Comparison of ENCODE assay signal across 8 mouse cellular contexts in the genomic region with DNA sequence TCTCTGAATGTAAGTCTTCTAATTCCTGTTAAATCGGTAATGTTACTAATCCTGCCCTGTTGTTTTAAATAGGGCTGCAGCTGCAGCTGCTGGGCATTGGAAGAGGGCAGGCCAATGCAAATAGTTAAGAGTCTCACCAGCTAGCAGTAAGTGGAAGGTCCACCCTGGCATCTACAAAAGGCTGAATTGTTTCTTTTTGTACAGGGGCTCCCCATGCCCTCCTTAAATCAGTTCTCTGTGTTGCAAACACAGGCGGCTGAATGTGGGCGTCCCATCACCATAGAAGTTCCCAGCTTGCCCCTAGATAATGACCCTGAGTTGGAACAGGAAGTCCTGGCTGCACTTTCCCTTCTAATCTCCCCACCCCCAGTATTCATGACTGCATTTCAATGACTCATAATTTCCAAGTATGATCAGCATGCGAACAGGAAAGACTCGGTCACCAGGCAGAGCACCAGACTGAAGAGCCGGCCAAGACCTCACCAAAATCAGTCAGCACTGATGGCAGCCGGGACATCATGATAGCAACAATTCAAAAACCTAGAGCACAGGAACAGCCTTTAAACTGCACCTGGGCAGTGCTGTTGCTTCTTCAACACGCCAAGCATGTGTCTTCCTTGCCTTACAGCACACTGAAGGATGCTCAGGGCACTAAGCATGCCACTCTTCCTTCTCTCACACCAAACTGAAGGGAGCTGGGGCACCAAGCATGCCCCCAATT.
DNase-seq lines count a peak whose midpoint lies in the region; ATAC-seq and TF ChIP-seq lines count a peak whose summit lies in the region.

No protein-coding gene starts in this region.

- H3K36me3 ChIP-seq in embryonic facial prominence, embryonic 15.5 days: no peaks in the 10 kb centered on the region
- H3K36me3 ChIP-seq in heart, postnatal 0 days (replicated peaks; ENCODE audit: control insufficient read depth, insufficient read depth, low read length): no peaks in the 10 kb centered on the region
- no peaks in the 10 kb centered on the region for H3K36me3 ChIP-seq in limb, embryonic 15.5 days
- H3K36me3 ChIP-seq in splenic B cell, adult 2 months (ENCODE audit: control insufficient read depth, insufficient read depth, low read length, poor library complexity, severe bottlenecking): no peaks in the 10 kb centered on the region
- no peaks in the 10 kb centered on the region for H3K36me3 ChIP-seq in midbrain, embryonic 14.5 days (ENCODE audit: control insufficient read depth, insufficient read depth, low read length)
- H3K36me3 ChIP-seq in hindbrain, embryonic 16.5 days (ENCODE audit: control insufficient read depth, insufficient read depth, low read length): no peaks in the 10 kb centered on the region

- 47% methylated on average over 8 of the region's 8 CpGs for WGBS in embryonic facial prominence, embryonic 15.5 days
- WGBS in heart, postnatal 0 days: 19% methylated on average over 8 of the region's 8 CpGs
- WGBS in limb, embryonic 15.5 days: 37% methylated on average over 8 of the region's 8 CpGs
- WGBS in midbrain, embryonic 14.5 days: 60% methylated on average over 8 of the region's 8 CpGs
- 63% methylated on average over 8 of the region's 8 CpGs for WGBS in hindbrain, embryonic 16.5 days

- no peaks in the 10 kb centered on the region for H3K9me3 ChIP-seq in embryonic facial prominence, embryonic 15.5 days (replicated peaks)
- no peaks in the 10 kb centered on the region for H3K9me3 ChIP-seq in heart, postnatal 0 days (replicated peaks; ENCODE audit: control insufficient read depth, low read length)
- no peaks in the 10 kb centered on the region for H3K9me3 ChIP-seq in limb, embryonic 15.5 days
- H3K9me3 ChIP-seq in midbrain, embryonic 14.5 days (ENCODE audit: control insufficient read depth, low read length): no peaks in the 10 kb centered on the region
- H3K9me3 ChIP-seq in hindbrain, embryonic 16.5 days (ENCODE audit: control insufficient read depth, low read length): no peaks in the 10 kb centered on the region

- 0 out of 2 replicates have a peak overlapping the region, but pooled peaks have one; percentile 17 for H3K27ac ChIP-seq in embryonic facial prominence, embryonic 15.5 days (replicated peaks)
- peak overlapping the region; percentile 77 for H3K27ac ChIP-seq in heart, postnatal 0 days (ENCODE audit: low read depth)
- peak overlapping the region; percentile 65 for H3K27ac ChIP-seq in limb, embryonic 15.5 days
- no peak overlapping the region for H3K27ac ChIP-seq in midbrain, embryonic 14.5 days (replicated peaks; ENCODE audit: low read depth, low read length)
- no peak overlapping the region for H3K27ac ChIP-seq in hindbrain, embryonic 16.5 days (ENCODE audit: low read depth, low read length)

- H3K4me1 ChIP-seq in embryonic facial prominence, embryonic 15.5 days: no peaks in the 10 kb centered on the region
- peaks cover 18% of the 10 kb centered on the region for H3K4me1 ChIP-seq in heart, postnatal 0 days (ENCODE audit: control insufficient read depth, insufficient read depth)
- peaks cover 9% of the 10 kb centered on the region for H3K4me1 ChIP-seq in limb, embryonic 15.5 days
- H3K4me1 ChIP-seq in midbrain, embryonic 14.5 days (ENCODE audit: control insufficient read depth, insufficient read depth, low read length): no peaks in the 10 kb centered on the region
- no peaks in the 10 kb centered on the region for H3K4me1 ChIP-seq in hindbrain, embryonic 16.5 days (ENCODE audit: control insufficient read depth, insufficient read depth, low read depth, low read length)

- peak; percentile 98 for TF ChIP-seq EP300 in heart, postnatal 0 days (IDR thresholded peaks at IDR 0.05; ENCODE audit: low read depth)

- peak; percentile 11 for DNase-seq in right cerebral cortex, adult 18-20 months
- no peak for DNase-seq in right cerebral cortex, postnatal 4 days
- DNase-seq in heart, postnatal 0 days (ENCODE audit: low spot score): peak; percentile 93
- peak; percentile 92 for DNase-seq in splenic B cell, adult 2 months (ENCODE audit: low read depth, low spot score)
- no peak for DNase-seq in midbrain, embryonic 14.5 days

- H3K9ac ChIP-seq in embryonic facial prominence, embryonic 15.5 days: no peak overlapping the region
- H3K9ac ChIP-seq in heart, postnatal 0 days (replicated peaks; ENCODE audit: low read depth, low read length): no peak overlapping the region
- H3K9ac ChIP-seq in limb, embryonic 15.5 days: no peak overlapping the region
- H3K9ac ChIP-seq in midbrain, embryonic 14.5 days (replicated peaks; ENCODE audit: low read length): no peak overlapping the region
- H3K9ac ChIP-seq in hindbrain, embryonic 16.5 days (ENCODE audit: low read depth, low read length): no peak overlapping the region

- H3K27me3 ChIP-seq in embryonic facial prominence, embryonic 15.5 days: no peaks in the 10 kb centered on the region
- H3K27me3 ChIP-seq in heart, postnatal 0 days (ENCODE audit: control insufficient read depth, insufficient read depth, low read length): no peaks in the 10 kb centered on the region
- H3K27me3 ChIP-seq in limb, embryonic 15.5 days: no peaks in the 10 kb centered on the region
- H3K27me3 ChIP-seq in splenic B cell, adult 2 months (ENCODE audit: control insufficient read depth, insufficient read depth, low read length, poor library complexity, severe bottlenecking): no peaks in the 10 kb centered on the region
- no peaks in the 10 kb centered on the region for H3K27me3 ChIP-seq in midbrain, embryonic 14.5 days (ENCODE audit: control insufficient read depth, insufficient read depth, low read length)
- H3K27me3 ChIP-seq in hindbrain, embryonic 16.5 days (replicated peaks; ENCODE audit: control insufficient read depth, insufficient read depth, low read length): no peaks in the 10 kb centered on the region

- peak; percentile 60 for ATAC-seq in embryonic facial prominence, embryonic 15.5 days (ENCODE audit: insufficient number of reproducible peaks, low FRiP score, low TSS enrichment, low read depth)
- ATAC-seq in heart, postnatal 0 days (ENCODE audit: insufficient read depth, low read depth): peak; percentile 89
- no peak for ATAC-seq in limb, embryonic 15.5 days (ENCODE audit: insufficient number of reproducible peaks, low FRiP score, low TSS enrichment, low read depth)
- ATAC-seq in midbrain, embryonic 14.5 days (ENCODE audit: low FRiP score, low TSS enrichment): no peak
- ATAC-seq in hindbrain, embryonic 16.5 days: no peak

- no peak for TF ChIP-seq CTCF in heart, postnatal 0 days (IDR thresholded peaks at IDR 0.05; ENCODE audit: low read depth)

- H3K4me3 ChIP-seq in embryonic facial prominence, embryonic 15.5 days (replicated peaks): no peak overlapping the region
- H3K4me3 ChIP-seq in heart, postnatal 0 days (ENCODE audit: low read depth, low read length): no peak overlapping the region
- no peak overlapping the region for H3K4me3 ChIP-seq in limb, embryonic 15.5 days
- no peak overlapping the region for H3K4me3 ChIP-seq in midbrain, embryonic 14.5 days (replicated peaks; ENCODE audit: low read depth, low read length)
- no peak overlapping the region for H3K4me3 ChIP-seq in hindbrain, embryonic 16.5 days (ENCODE audit: low read length)

- H3K4me2 ChIP-seq in embryonic facial prominence, embryonic 15.5 days (replicated peaks): no peak overlapping the region
- H3K4me2 ChIP-seq in heart, postnatal 0 days (ENCODE audit: low read depth, low read length): no peak overlapping the region
- no peak overlapping the region for H3K4me2 ChIP-seq in limb, embryonic 15.5 days
- H3K4me2 ChIP-seq in midbrain, embryonic 14.5 days (ENCODE audit: low read length): no peak overlapping the region
- H3K4me2 ChIP-seq in hindbrain, embryonic 16.5 days (ENCODE audit: low read length): no peak overlapping the region

Comparison
In these comparisons a context has a peak if more than half of its experiments do, and no peak if none do; other contexts are left out.
1. DNase-seq: peak in right cerebral cortex, adult 18-20 months (single experiment), heart, postnatal 0 days (single experiment) and splenic B cell, adult 2 months (single experiment); none in right cerebral cortex, postnatal 4 days (single experiment) and midbrain, embryonic 14.5 days (single experiment).
2. ATAC-seq: peak in embryonic facial prominence, embryonic 15.5 days (single experiment) and heart, postnatal 0 days (single experiment); none in limb, embryonic 15.5 days (single experiment), midbrain, embryonic 14.5 days (single experiment) and hindbrain, embryonic 16.5 days (single experiment).
3. H3K27ac ChIP-seq: peak in embryonic facial prominence, embryonic 15.5 days (single experiment), heart, postnatal 0 days (single experiment) and limb, embryonic 15.5 days (single experiment); none in midbrain, embryonic 14.5 days (single experiment) and hindbrain, embryonic 16.5 days (single experiment).